In the genomic region with DNA sequence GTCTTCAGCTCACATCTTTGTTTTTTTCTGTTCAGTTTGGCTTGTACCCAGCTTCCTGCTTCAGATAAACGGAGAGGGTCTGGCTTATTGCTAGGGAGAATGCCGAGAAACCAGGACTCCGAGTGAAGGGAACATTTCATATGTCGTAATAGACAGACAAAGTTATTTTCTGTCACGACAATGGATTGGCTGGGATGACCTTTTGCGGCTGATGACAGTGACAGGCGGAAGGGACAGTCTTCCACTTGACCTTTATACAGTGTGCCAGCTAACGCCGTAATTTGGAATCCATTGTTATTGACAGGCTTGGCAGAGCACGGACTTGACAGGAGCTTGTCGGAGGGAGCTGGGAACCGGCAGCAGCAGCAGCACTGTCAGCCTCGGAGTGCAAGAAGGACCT, we compare ENCODE assay signal across 17 mouse cellular contexts. TPM values are rescaled to one million over a fixed set of nuclear protein-coding genes. Genes with fewer than 3 reads are reported as not detected.
DNase-seq lines count a peak whose midpoint lies in the region; ATAC-seq and TF ChIP-seq lines count a peak whose summit lies in the region.
"Had no signal": no experiment of that assay in that cellular context is flagged by ENCODE, and none has a peak within 500 bp of the region (broad histone marks: within the 10 kb centered on the region; RNA-seq: fewer than 3 reads in every experiment).

No protein-coding gene starts in this region.

- peak overlapping the region; percentile 32 for H3K27ac ChIP-seq in gastrocnemius, adult 2 months
- H3K27ac ChIP-seq in heart, embryonic 15.5 days, result no peak overlapping the region
- no peak overlapping the region for H3K27ac ChIP-seq in kidney, embryonic 14.5 days (ENCODE audit: low read depth, low read length)
- H3K27ac ChIP-seq: embryonic facial prominence, embryonic 13.5 days; hindbrain, embryonic 10.5 days; liver, embryonic 13.5 days; neural tube, embryonic 13.5 days had no signal

- intact Hi-C loops in gastrocnemius, adult 2 months (cut with DNase I), result no loop called here

- peak overlapping the region; percentile 42 for H3K4me2 ChIP-seq in heart, embryonic 15.5 days
- no peak overlapping the region for H3K4me2 ChIP-seq in kidney, embryonic 14.5 days (replicated peaks; ENCODE audit: low read depth, low read length)
- H3K4me2 ChIP-seq: embryonic facial prominence, embryonic 13.5 days; liver, embryonic 13.5 days; neural tube, embryonic 13.5 days had no signal

- H3K4me1 ChIP-seq in heart, embryonic 15.5 days (replicated peaks), result peaks cover 11% of the 10 kb centered on the region
- H3K4me1 ChIP-seq in kidney, embryonic 14.5 days (ENCODE audit: control insufficient read depth, insufficient read depth, low read length), result no peaks in the 10 kb centered on the region
- H3K4me1 ChIP-seq: hindbrain, embryonic 10.5 days; liver, embryonic 13.5 days; megakaryocyte, embryonic 14.5 days; neural tube, embryonic 13.5 days had no signal

- 33% methylated on average over 13 of the region's 13 CpGs for WGBS in heart, embryonic 15.5 days
- 82% methylated on average over 13 of the region's 13 CpGs for WGBS in kidney, embryonic 14.5 days

- H3K9ac ChIP-seq in heart, embryonic 15.5 days, result no peak overlapping the region
- H3K9ac ChIP-seq in kidney, embryonic 14.5 days (ENCODE audit: low read depth, low read length), result no peak overlapping the region
- H3K9ac ChIP-seq: embryonic facial prominence, embryonic 13.5 days; liver, embryonic 13.5 days; neural tube, embryonic 13.5 days had no signal

- peak overlapping the region; percentile 38 for H3K4me3 ChIP-seq in gastrocnemius, adult 2 months
- no peak overlapping the region for H3K4me3 ChIP-seq in heart, embryonic 15.5 days
- H3K4me3 ChIP-seq in kidney, embryonic 14.5 days (ENCODE audit: low read length), result no peak overlapping the region
- H3K4me3 ChIP-seq: embryonic facial prominence, embryonic 13.5 days; hindbrain, embryonic 10.5 days; liver, embryonic 13.5 days; megakaryocyte, embryonic 14.5 days; neural tube, embryonic 13.5 days had no signal

- no peaks in the 10 kb centered on the region for H3K9me3 ChIP-seq in heart, embryonic 15.5 days (replicated peaks)
- H3K9me3 ChIP-seq in kidney, embryonic 14.5 days (ENCODE audit: control insufficient read depth, low read length), result no peaks in the 10 kb centered on the region
- H3K9me3 ChIP-seq: embryonic facial prominence, embryonic 13.5 days; hindbrain, embryonic 10.5 days; liver, embryonic 13.5 days; neural tube, embryonic 13.5 days had no signal

- H3K36me3 ChIP-seq in heart, embryonic 15.5 days, result no peaks in the 10 kb centered on the region
- no peaks in the 10 kb centered on the region for H3K36me3 ChIP-seq in kidney, embryonic 14.5 days (ENCODE audit: control insufficient read depth, insufficient read depth, low read length)
- H3K36me3 ChIP-seq: embryonic facial prominence, embryonic 13.5 days; hindbrain, embryonic 10.5 days; liver, embryonic 13.5 days; neural tube, embryonic 13.5 days had no signal

- TF ChIP-seq CTCF in gastrocnemius, adult 2 months (IDR thresholded peaks at IDR 0.05), result no peak

- H3K27me3 ChIP-seq in heart, embryonic 15.5 days, result no peaks in the 10 kb centered on the region
- no peaks in the 10 kb centered on the region for H3K27me3 ChIP-seq in kidney, embryonic 14.5 days (ENCODE audit: control insufficient read depth, insufficient read depth, low read length)
- H3K27me3 ChIP-seq: embryonic facial prominence, embryonic 13.5 days; liver, embryonic 13.5 days; neural tube, embryonic 13.5 days had no signal

- ATAC-seq in heart, embryonic 15.5 days (replicated peaks; ENCODE audit: insufficient number of reproducible peaks, insufficient read depth, low FRiP score, low read depth), result 0 out of 2 replicates have a peak, but pooled peaks have one; percentile 38
- ATAC-seq in kidney, embryonic 14.5 days (ENCODE audit: low FRiP score, low TSS enrichment), result no peak
- ATAC-seq: intestine, embryonic 16.5 days had no signal

- no peak for DNase-seq in gastrocnemius, adult 2 months
- DNase-seq in gastrocnemius, postnatal 4 days (ENCODE audit: low spot score in 2 of 2), result no peak
- peak; percentile 15 for DNase-seq in adrenal gland, postnatal 25 days
- peak; percentile 34 for DNase-seq in lung, postnatal 25 days (ENCODE audit: low spot score)
- DNase-seq in adipocyte (ENCODE audit: low spot score), result no peak
- no peak for DNase-seq in layer of hippocampus, adult 9-11 months
- DNase-seq: cerebellum, adult 18-20 months; kidney, postnatal 4 days; liver, embryonic 13.5 days; spleen, adult 18-20 months had no signal

RNA-seq across cellular contexts. Expression of gene Disc1, which starts 48.3 kb away (rescaled TPM):
- 1 to 10 TPM in 1 of 2 experiments, under 1 TPM in 1; 0.84 to 1.3 TPM for total RNA-seq in gastrocnemius, adult 2 months (2021)
- total RNA-seq in gastrocnemius, postnatal 4 days (2021), result 1 to 10 TPM; 4.7 to 5.6 TPM
- total RNA-seq in adrenal gland, postnatal 25 days (2021), result 2.4 and 2.5 TPM in 2 replicates
- polyA plus RNA-seq in heart, embryonic 15.5 days (2015; fragmentation: Nextera tagmentation; extraction: Ambion mirVana), result 2.7 and 3.3 TPM in 2 replicates
- polyA plus RNA-seq in kidney, embryonic 14.5 days (2014; fragmentation: Nextera tagmentation; extraction: Ambion mirVana), result 2.2 and 3.2 TPM in 2 replicates

Comparison
In these comparisons a context has a peak if more than half of its experiments do, and no peak if none do; other contexts are left out.
1. DNase-seq: peak in adrenal gland, postnatal 25 days (single experiment) and lung, postnatal 25 days (single experiment); none in gastrocnemius, adult 2 months (single experiment), gastrocnemius, postnatal 4 days (0 of 2), adipocyte (single experiment) and layer of hippocampus, adult 9-11 months (single experiment).